Mouse (Mus musculus): ENCODE measurements at regions not wholly inside any gene's neighbourhood (a gene's known extent, or its start where the extent isn't known, plus 50 kb on each side); places are given as distances from the start of the nearest gene placed in this dataset.

- DNase-seq: no peak
Measured at GRCm38 (mm10) chr5:7782235-7782634, 178.0 kb upstream of the Steap4 start.

DNA sequence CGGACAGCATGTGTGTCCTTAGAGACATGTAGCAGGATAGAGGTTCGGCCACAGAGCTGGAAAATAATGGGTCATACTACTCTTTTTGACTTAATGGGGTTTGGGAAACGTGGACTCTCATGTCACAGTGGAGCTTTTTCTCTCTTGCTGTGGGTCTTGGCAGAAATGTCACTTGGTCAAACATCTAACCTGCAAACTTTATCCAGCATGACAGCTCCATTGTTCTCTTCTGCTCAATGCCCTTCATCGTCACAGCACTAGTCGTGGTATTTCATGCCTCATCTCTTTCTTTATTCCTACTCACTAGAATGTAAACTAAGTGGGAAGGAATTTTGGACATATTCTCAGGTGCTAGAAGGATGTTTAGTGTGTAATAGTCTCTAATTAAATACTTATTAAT, 171.9 kb upstream of the Steap4 start:
- no peak for DNase-seq

- DNase-seq: no peak
Measured at GRCm38 (mm10) chr5:7789126-7789525, 171.1 kb upstream of the Steap4 start.

GRCm38 (mm10) chr5:7820592-7820991, 139.7 kb upstream of the Steap4 start:
- DNase-seq: no peak

DNA sequence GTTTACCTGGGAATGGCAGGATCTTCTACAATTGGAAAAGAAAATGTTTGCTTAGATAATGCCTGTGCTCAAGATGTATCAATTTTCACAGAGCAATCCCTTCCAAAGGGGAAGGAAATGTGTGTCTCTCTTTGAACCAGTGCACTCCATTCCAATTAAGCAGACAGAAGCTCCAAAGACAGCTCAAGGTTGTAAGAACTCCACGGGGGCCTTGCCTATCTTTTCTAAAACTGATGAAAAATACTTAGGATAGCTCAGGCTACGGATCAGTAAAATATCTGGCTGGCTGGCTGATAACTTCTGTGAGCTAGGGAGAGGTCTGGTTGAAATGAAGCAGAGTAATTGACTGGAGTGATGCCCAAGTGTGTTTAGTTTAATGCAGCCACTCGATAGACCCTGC, 138.6 kb upstream of the Steap4 start:
- no peak for DNase-seq

DNA sequence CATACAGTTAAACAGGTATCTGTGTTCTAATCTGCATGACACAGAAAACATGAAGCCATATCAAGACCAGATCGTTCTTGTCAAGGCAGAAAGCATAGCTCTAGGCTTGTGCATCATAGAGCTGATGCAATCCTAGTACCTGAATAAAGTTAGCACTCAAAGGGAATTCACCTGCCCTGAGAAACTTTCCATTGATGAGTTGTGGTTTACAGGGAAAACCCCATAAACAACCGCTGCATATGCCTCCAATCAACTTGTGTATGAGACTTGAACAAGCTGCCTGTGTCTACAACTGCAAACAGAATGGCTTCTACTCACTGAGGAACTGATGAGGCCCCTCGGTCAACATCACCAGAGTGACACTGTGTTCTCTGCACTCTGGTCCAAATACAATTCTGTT, 130.6 kb upstream of the Steap4 start:
- DNase-seq: no peak

DNA sequence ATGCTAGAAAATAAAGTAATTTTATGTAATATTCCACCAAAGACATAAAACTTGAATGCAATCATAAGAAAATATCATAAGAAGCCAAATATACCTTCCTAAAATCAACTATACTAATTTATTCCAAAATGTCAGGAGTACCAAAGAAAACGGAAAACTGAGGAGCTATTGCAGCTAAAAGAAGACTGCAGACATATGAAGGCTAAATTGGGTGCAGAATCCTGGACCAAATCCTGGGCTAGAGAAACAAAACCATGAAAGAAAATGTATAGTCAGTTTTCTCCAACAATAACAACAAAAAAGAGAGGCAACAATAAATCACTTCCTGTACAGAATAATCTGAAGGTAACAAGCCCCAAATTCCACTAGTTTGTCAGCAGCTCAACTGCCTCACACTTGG, 126.4 kb upstream of the Steap4 start:
- DNase-seq: no peak

GRCm38 (mm10) chr5:7863047-7863446, 97.2 kb upstream of the Steap4 start:
- no peak for DNase-seq

DNA sequence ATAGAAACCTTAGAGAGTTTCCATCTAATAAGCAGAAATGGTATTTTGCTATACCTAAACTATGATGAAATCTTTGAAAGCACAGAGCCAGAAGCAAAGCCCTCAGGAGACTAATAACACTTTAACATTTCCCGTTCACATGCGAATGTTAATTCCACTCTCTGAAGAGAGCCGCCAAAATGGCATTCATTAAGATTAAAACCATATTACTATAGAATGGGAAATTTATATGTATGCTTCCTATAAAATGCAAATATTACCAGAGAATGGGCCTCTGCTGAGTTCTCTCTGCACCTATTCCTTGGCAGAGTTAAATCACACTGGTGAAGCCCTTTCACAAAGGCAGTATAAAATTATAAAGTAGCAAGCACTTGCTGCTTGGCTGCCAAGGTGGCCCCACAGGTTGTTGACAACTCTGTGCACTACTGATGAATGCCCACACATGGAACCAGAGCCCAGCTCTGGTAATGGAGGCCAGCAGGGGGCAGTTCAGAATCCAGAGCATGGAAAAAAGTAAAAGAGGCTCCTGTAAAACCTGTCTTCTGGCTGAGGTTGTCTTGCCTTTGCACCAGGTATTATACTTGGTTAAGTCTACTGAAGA, 94.1 kb upstream of the Steap4 start:
- DNase-seq: no peak

DNA sequence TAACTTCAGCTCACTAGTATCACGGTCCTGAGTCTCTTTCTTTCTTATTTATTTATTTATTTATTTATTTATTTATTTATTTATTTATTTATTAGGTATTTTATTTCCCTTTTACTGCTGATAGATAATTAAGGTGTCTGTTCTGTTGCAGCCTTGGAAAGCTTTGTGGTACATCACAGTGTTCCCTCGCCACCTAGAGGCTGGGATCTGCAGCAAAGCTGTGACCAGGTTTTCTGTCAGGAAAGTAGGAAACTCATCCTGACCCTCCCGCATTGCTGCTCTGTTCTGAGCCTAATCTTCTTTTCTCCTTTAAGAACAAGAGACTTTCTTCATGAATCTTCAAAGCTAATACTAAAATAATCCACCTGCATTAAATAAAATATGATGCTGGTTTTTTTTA, 60.7 kb upstream of the Steap4 start:
- DNase-seq: no peak
